Mouse (Mus musculus) CH12.LX (cell line): ENCODE measurements at regions not wholly inside any gene's neighbourhood (a gene's known extent, or its start where the extent isn't known, plus 50 kb on each side); places are given as distances from the start of the nearest gene placed in this dataset.
"Not testable (repeated sequence)": the region's sequence is repeated elsewhere in the genome, so short reads cannot be mapped to it uniquely, and the experiment has no call there.

Source experiments
- DNase-seq: peaks from one replicate; pipeline ENCODE4 v3.0.0-alpha.2; 2013; ENCODE audit errors: extremely low read depth
- H3K27ac ChIP-seq: 2 replicates; pipeline ENCODE4 v1.5.1; 2012; ENCODE audit warnings: low read depth, mild to moderate bottlenecking, control low read depth, moderate library complexity; ENCODE audit not compliant: insufficient read depth
- H3K27me3 ChIP-seq: replicated peaks from 2 replicates; pipeline ENCODE3; 2012; ENCODE audit warnings: inconsistent platforms
- H3K36me3 ChIP-seq, 2 experiments: replicated peaks in 1 of 2; 2 replicates each; pipeline versions ENCODE3 to v1.6.1; 2012; ENCODE audit warnings: inconsistent platforms in 1 of 2, low read length in 1 of 2, mild to moderate bottlenecking in 1 of 2, mixed read lengths in 1 of 2, moderate library complexity in 1 of 2; ENCODE audit not compliant: control insufficient read depth in 1 of 2, insufficient read depth in 1 of 2
- H3K4me1 ChIP-seq, 2 experiments: 2 replicates each; pipeline ENCODE4 v1.6.1; 2012; ENCODE audit warnings: inconsistent platforms in 1 of 2, moderate library complexity in 1 of 2; ENCODE audit not compliant: insufficient read depth in 2 of 2, control insufficient read depth in 1 of 2
- H3K4me2 ChIP-seq: 2 replicates; pipeline ENCODE4 v1.6.1; 2012; ENCODE audit warnings: low read depth, mild to moderate bottlenecking, control low read depth; ENCODE audit not compliant: poor library complexity, insufficient read depth, severe bottlenecking
- H3K4me3 ChIP-seq, 3 experiments: fragments of 150-350 bp in 1 of 3; sonication (generic) in 1 of 3; replicated peaks in 1 of 3; 2 replicates each; pipeline versions ENCODE3 to v1.5.1; 2011 to 2012; ENCODE audit warnings: low read depth in 2 of 3, low read length in 2 of 3, mild to moderate bottlenecking in 2 of 3, moderate library complexity in 2 of 3, control low read depth in 1 of 3, improper control_type of control experiment in 1 of 3, inconsistent platforms in 1 of 3, mixed read lengths in 1 of 3; ENCODE audit not compliant: poor library complexity in 1 of 3
- H3K79me2 ChIP-seq: replicated peaks from 2 replicates; pipeline ENCODE4 v1.6.1; 2012; ENCODE audit warnings: mild to moderate bottlenecking, moderate library complexity; ENCODE audit not compliant: control insufficient read depth, poor library complexity, insufficient read depth, severe bottlenecking; ENCODE audit errors: extremely low read depth
- H3K9ac ChIP-seq: 2 replicates; pipeline ENCODE4 v1.6.1; 2012; ENCODE audit warnings: low read depth, mild to moderate bottlenecking, control low read depth, moderate library complexity; ENCODE audit not compliant: insufficient read depth
- H3K9me3 ChIP-seq: replicated peaks from 2 replicates; pipeline ENCODE3; 2012; ENCODE audit warnings: low read length, inconsistent platforms, mixed read lengths
- CHD1 ChIP-seq: IDR thresholded peaks from 2 replicates; pipeline ENCODE4 v1.6.1; 2012; ENCODE audit warnings: low read depth, low read length, improper control_type of control experiment, inconsistent platforms
- CTCF ChIP-seq, 2 experiments: IDR thresholded peaks in 1 of 2; conservative IDR thresholded peaks in 1 of 2; 2 replicates each; pipeline ENCODE4 v1.5.1; 2011 to 2012; ENCODE audit warnings: low read depth in 2 of 2, low read length in 2 of 2, improper control_type of control experiment in 1 of 2, inconsistent platforms in 1 of 2, mild to moderate bottlenecking in 1 of 2, moderate library complexity in 1 of 2
- E2F4 ChIP-seq: IDR thresholded peaks from 2 replicates; pipeline ENCODE4 v1.6.1; 2011; ENCODE audit warnings: low read depth, low read length, improper control_type of control experiment; ENCODE audit not compliant: insufficient replicate concordance
- EP300 ChIP-seq: IDR thresholded peaks from 2 replicates; pipeline ENCODE4 v1.6.1; 2011; ENCODE audit warnings: low read length, improper control_type of control experiment
- ETS1 ChIP-seq: conservative IDR thresholded peaks from 2 replicates; pipeline ENCODE4 v1.6.1; 2012; ENCODE audit warnings: low read depth, mild to moderate bottlenecking, inconsistent platforms, low read length, improper control_type of control experiment, moderate library complexity
- GABPA ChIP-seq: IDR thresholded peaks from 2 replicates; pipeline ENCODE4 v1.6.1; 2012; ENCODE audit warnings: low read depth, low read length, improper control_type of control experiment, inconsistent platforms; ENCODE audit not compliant: insufficient replicate concordance
- IRF4 ChIP-seq: IDR thresholded peaks from 2 replicates; pipeline ENCODE4 v1.6.1; 2014; ENCODE audit warnings: low read depth, mild to moderate bottlenecking, inconsistent platforms, low read length, improper control_type of control experiment
- JUND ChIP-seq: conservative IDR thresholded peaks from 2 replicates; pipeline ENCODE4 v1.6.1; 2011; ENCODE audit warnings: low read depth, low read length, improper control_type of control experiment
- MEF2A ChIP-seq: IDR thresholded peaks from 2 replicates; pipeline ENCODE4 v1.6.1; 2014; ENCODE audit warnings: low read depth, mild to moderate bottlenecking, inconsistent platforms, low read length, improper control_type of control experiment, borderline replicate concordance
- NELFE ChIP-seq: IDR thresholded peaks from 2 replicates; pipeline ENCODE4 v1.6.1; 2011; ENCODE audit warnings: low read depth, low read length, improper control_type of control experiment
- NRF1 ChIP-seq: IDR thresholded peaks from 2 replicates; pipeline ENCODE4 v1.6.1; 2014; ENCODE audit warnings: low read depth, mild to moderate bottlenecking, inconsistent platforms, low read length, improper control_type of control experiment, moderate library complexity
- PAX5 ChIP-seq: IDR thresholded peaks from 2 replicates; pipeline ENCODE4 v1.6.1; 2012; ENCODE audit warnings: low read length, inconsistent platforms, mixed read lengths
- POLR2AphosphoS2 ChIP-seq: IDR thresholded peaks from 2 replicates; pipeline ENCODE4 v1.6.1; 2011; ENCODE audit warnings: low read depth, low read length, improper control_type of control experiment
- RAD21 ChIP-seq: IDR thresholded peaks from 2 replicates; pipeline ENCODE4 v1.6.1; 2011; ENCODE audit warnings: low read depth, mild to moderate bottlenecking, low read length, improper control_type of control experiment, moderate library complexity
- RCOR1 ChIP-seq: conservative IDR thresholded peaks from 2 replicates; pipeline ENCODE4 v1.6.1; 2012; ENCODE audit warnings: low read depth, mild to moderate bottlenecking, inconsistent platforms, low read length, improper control_type of control experiment
- SIN3A ChIP-seq: IDR thresholded peaks from 2 replicates; pipeline ENCODE4 v1.6.1; 2012; ENCODE audit warnings: low read length, improper control_type of control experiment, inconsistent platforms
- SMC3 ChIP-seq: IDR thresholded peaks from 2 replicates; pipeline ENCODE4 v1.6.1; 2011; ENCODE audit warnings: low read depth, low read length, improper control_type of control experiment
- TCF12 ChIP-seq: IDR thresholded peaks from 2 replicates; pipeline ENCODE4 v1.6.1; 2014; ENCODE audit warnings: low read depth, mild to moderate bottlenecking, inconsistent platforms, low read length, improper control_type of control experiment
- USF1 ChIP-seq: IDR thresholded peaks from 2 replicates; pipeline ENCODE4 v1.6.1; 2014; ENCODE audit warnings: low read depth, mild to moderate bottlenecking, inconsistent platforms, low read length, improper control_type of control experiment
- USF2 ChIP-seq: conservative IDR thresholded peaks from 2 replicates; pipeline ENCODE4 v1.6.1; 2011; ENCODE audit warnings: low read depth, low read length, improper control_type of control experiment
- ZC3H11A ChIP-seq: IDR thresholded peaks from 2 replicates; pipeline ENCODE4 v1.6.1; 2012; ENCODE audit warnings: low read depth, mild to moderate bottlenecking, inconsistent platforms, low read length, improper control_type of control experiment
- ZKSCAN1 ChIP-seq: IDR thresholded peaks from 2 replicates; pipeline ENCODE4 v1.6.1; 2012; ENCODE audit warnings: low read depth, inconsistent platforms, low read length, improper control_type of control experiment, borderline replicate concordance
- dilution Hi-C: fragments of 300-500 bp; cut with MboI; formaldehyde crosslinking; loops from 2 replicates; pipeline ENCODE4 v1.14.3; 2020; ENCODE audit warnings: low sequenced_read_pairs; ENCODE audit not compliant: extremely low pct_unique_long_range_greater_than_20kb, extremely low pct_ligation_motif_present
- in situ Hi-C: fragments of 300-500 bp; cut with MboI; formaldehyde crosslinking; loops from 3 replicates; pipeline ENCODE4 v1.14.3; 2019; ENCODE audit warnings: low sequenced_read_pairs, low pct_ligation_motif_present, low pct_unique_long_range_greater_than_20kb, mixed read lengths

DNA sequence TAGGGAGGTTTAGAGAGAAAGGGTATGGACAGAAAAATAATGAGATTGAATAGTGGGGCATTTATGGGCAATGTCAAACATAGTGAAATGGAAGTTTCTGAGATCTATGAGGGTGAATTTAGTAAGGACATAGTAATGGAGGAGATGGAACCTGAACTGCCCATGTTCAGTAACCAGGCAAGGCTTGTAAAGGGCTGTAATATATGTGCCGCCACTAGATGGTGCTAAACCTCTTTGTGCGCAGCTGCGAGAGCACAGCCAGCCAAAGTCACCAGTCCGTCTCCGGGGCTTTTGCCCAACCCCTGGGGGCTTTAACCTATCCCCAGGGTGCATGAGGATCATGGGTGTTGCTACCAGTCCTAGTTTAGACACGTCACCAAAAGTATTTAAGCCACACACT is 77.7 kb upstream of the Vmn2r25 start:
- H3K4me2 ChIP-seq, H3K9me3 ChIP-seq, H3K79me2 ChIP-seq, H3K36me3 ChIP-seq, H3K27ac ChIP-seq, H3K4me1 ChIP-seq, H3K4me3 ChIP-seq, H3K9ac ChIP-seq, dilution Hi-C loops: not testable (repeated sequence)
- in situ Hi-C loops, result loop anchor here (10.0 to 25.0 kb wide), 2 partner anchors 334 to 431 kb away; no protein-coding TSS in a partner anchor
- peaks cover 27% of the 10 kb centered on the region for H3K27me3 ChIP-seq
- peak; percentile 6 for DNase-seq
- peak in 1 of 2 experiments; percentile 42; a peak in 2 of 4 replicates for TF ChIP-seq CTCF (conservative IDR thresholded peaks at IDR 0.05 in 1 of 2, IDR thresholded peaks at IDR 0.05 in 1 of 2; ENCODE audit: low read depth in 2 of 2, low read length in 2 of 2)
- TF ChIP-seq SMC3, result peak; percentile 17; the same call in 1 of the 2 replicates
- peak; percentile 26; the same call in 1 of the 2 replicates for TF ChIP-seq NRF1
- peak; percentile 14 for TF ChIP-seq RAD21

DNA sequence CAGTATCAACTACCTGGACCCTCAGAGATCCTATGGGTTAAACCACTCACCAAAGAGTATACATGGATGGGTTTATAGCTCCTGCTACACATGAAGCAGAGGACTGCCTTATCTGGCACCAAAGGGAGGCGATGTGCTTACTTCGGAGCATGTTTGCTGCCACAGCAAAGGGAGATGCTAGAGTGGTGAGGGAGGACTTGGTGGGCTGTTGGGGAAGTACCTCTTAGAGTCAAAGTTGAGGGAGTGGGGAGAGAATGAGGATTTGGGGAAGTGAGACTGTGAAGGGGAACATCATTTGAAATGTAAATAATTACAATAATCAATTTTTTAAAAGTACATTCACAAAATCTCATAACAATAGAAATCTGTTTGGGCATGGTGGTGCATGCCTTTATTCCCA is 84.7 kb upstream of the Vmn2r25 start:
- Histone ChIP-seq H3K36me3 (no peaks in the 10 kb centered on the region), H3K9ac (no peak overlapping the region), H3K4me3 (no peak overlapping the region), H3K4me1 (no peaks in the 10 kb centered on the region; a peak in 1 of 4 replicates), H3K79me2 (no peaks in the 10 kb centered on the region), H3K27me3 (peaks cover 16% of the 10 kb centered on the region), H3K9me3 (no peaks in the 10 kb centered on the region), H3K4me2 (no peak overlapping the region), H3K27ac (no peak overlapping the region)
- TF ChIP-seq RCOR1 (no peak), USF2 (no peak)
- dilution Hi-C loops, result no loop called here
- in situ Hi-C loops, result loop anchor here (10.0 to 25.0 kb wide), 2 partner anchors 327 to 424 kb away; no protein-coding TSS in a partner anchor
- DNase-seq, result no peak

DNA sequence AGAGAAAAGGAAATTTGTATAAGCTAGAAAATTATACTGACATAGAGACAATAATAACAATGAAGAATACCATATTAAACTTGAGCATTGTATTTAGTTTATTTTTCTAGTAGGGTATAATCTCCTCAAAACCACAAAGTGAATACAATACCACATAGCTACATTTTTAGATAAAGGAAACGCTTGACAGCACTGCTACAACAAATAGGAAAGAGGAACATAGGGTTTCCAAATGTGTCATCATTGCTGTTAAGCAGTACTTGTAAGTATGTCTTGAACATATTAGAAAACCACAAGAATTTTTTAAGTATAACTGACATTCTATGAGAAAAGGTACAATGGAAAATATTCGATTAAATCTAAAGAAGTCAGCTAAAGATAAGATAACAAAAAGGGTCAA is 63.0 kb upstream of the Vmn2r26 start:
- Histone ChIP-seq H3K36me3 (no peaks in the 10 kb centered on the region), H3K9me3 (no peaks in the 10 kb centered on the region), H3K9ac (no peak overlapping the region), H3K79me2 (no peaks in the 10 kb centered on the region), H3K4me2 (no peak overlapping the region), H3K4me3 (no peak overlapping the region), H3K27me3 (no peaks in the 10 kb centered on the region), H3K4me1 (peaks cover 0 to 10% of the 10 kb centered on the region in 2 experiments; a peak in 2 of 4 replicates), H3K27ac (no peak overlapping the region)
- dilution Hi-C loops, result no loop called here
- TF ChIP-seq POLR2AphosphoS2, result no peak
- TF ChIP-seq IRF4, result 0 out of 2 replicates have a peak, but pooled peaks have one; percentile 12
- TF ChIP-seq PAX5, result no peak
- TF ChIP-seq E2F4, result no peak
- no peak for TF ChIP-seq CTCF (conservative IDR thresholded peaks at IDR 0.05 in 1 of 2, IDR thresholded peaks at IDR 0.05 in 1 of 2; ENCODE audit: low read depth in 2 of 2, low read length in 2 of 2)
- no peak for TF ChIP-seq USF1
- TF ChIP-seq ZKSCAN1, result no peak
- no peak for TF ChIP-seq TCF12
- peak; percentile 20; the same call in 1 of the 2 replicates for TF ChIP-seq JUND
- TF ChIP-seq MEF2A, result no peak
- no peak for TF ChIP-seq ETS1
- peak; percentile 79 for TF ChIP-seq EP300
- no peak for TF ChIP-seq RCOR1
- TF ChIP-seq NRF1, result no peak
- TF ChIP-seq NELFE, result no peak
- TF ChIP-seq SIN3A, result no peak
- no peak for TF ChIP-seq CHD1
- TF ChIP-seq ZC3H11A, result no peak
- TF ChIP-seq GABPA, result no peak
- DNase-seq, result peak; percentile 58
- in situ Hi-C loops, result no loop called here
